Mouse (Mus musculus): ENCODE data around the gene Galntl6. TPM values are rescaled to one million over a fixed set of nuclear protein-coding genes. Genes with fewer than 3 reads are reported as not detected.

The Galntl6 gene
- total RNA-seq, 1 experiment = 0.09 TPM

- no peak overlapping the region for H3K9ac ChIP-seq (ENCODE audit: insufficient read depth, low read depth, low read length, poor library complexity, severe bottlenecking)
- TF ChIP-seq ZNF384 (IDR thresholded peaks at IDR 0.05; ENCODE audit: low read depth, low read length) (no peak), MAFK (IDR thresholded peaks at IDR 0.05; ENCODE audit: insufficient read depth, low read depth, low read length) (no peak), CHD2 (IDR thresholded peaks at IDR 0.05; ENCODE audit: low read depth, low read length) (no peak), HCFC1 (IDR thresholded peaks at IDR 0.05; ENCODE audit: borderline replicate concordance, insufficient read depth, low read length) (no peak), ZC3H11A (IDR thresholded peaks at IDR 0.05; ENCODE audit: borderline replicate concordance, low read depth, low read length) (no peak)
- no peaks in the 10 kb centered on the region for H3K4me1 ChIP-seq (ENCODE audit: control insufficient read depth in 2 of 2, insufficient read depth in 2 of 2, low read length in 2 of 2, poor library complexity in 1 of 2)
- H3K4me3 ChIP-seq (ENCODE audit: insufficient read depth in 1 of 2, low read depth in 1 of 2, low read length in 2 of 2, poor library complexity in 1 of 2, severe bottlenecking in 1 of 2) = no peak overlapping the region
- H3K9me3 ChIP-seq (ENCODE audit: control insufficient read depth, insufficient read depth, low read depth, low read length) = no peaks in the 10 kb centered on the region
- in situ Hi-C loops (cut with MboI; ENCODE audit: low sequenced_read_pairs in 2 of 2, unreplicated experiment in 2 of 2) = no loop called here
- no peaks in the 10 kb centered on the region for H3K36me3 ChIP-seq (ENCODE audit: control insufficient read depth, insufficient read depth, low read length, poor library complexity, severe bottlenecking)
- DNase-seq (ENCODE audit: low read depth, low spot score) = no peak
- H3K27ac ChIP-seq (ENCODE audit: insufficient read depth, low read depth, low read length, poor library complexity, severe bottlenecking) = no peak overlapping the region
These were observed 971.3 kb downstream of the Galntl6 start for GRCm38 (mm10) chr8:57941113-57941512.

DNA sequence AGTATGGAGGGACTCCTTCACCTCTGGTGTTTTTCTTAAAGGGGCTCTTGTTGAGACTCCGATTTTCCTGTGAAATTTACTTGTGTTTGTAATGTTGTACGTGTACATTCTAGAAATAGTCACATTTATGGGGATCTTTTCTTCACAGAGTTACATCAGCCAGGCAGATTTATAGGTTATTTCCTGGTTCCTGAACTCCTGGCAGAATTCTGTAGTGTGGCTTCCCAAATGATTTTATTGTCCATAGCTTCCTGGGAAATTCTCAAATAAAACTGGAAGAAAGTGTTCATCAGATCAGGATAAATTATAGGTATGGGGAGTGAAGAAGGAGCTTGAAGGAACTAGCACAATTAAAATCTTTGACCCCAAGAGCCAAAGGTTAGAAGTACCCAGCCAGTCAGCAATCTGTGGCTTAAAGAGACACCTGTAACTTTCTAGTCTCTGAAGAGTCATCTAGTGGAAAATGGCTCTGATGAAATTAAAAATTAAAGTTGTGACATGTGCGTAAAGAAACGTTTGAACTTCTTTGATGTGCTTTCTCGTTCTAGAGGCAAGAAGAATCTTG lies 972.5 kb downstream of the Galntl6 start:
- no peaks in the 10 kb centered on the region for H3K9me3 ChIP-seq (ENCODE audit: control insufficient read depth, insufficient read depth, low read depth, low read length)
- H3K36me3 ChIP-seq (ENCODE audit: control insufficient read depth, insufficient read depth, low read length, poor library complexity, severe bottlenecking) = no peaks in the 10 kb centered on the region
- no peak overlapping the region for H3K27ac ChIP-seq (ENCODE audit: insufficient read depth, low read depth, low read length, poor library complexity, severe bottlenecking)
- no peaks in the 10 kb centered on the region for H3K4me1 ChIP-seq (ENCODE audit: control insufficient read depth in 2 of 2, insufficient read depth in 2 of 2, low read length in 2 of 2, poor library complexity in 1 of 2)
- DNase-seq (ENCODE audit: low read depth, low spot score) = no peak
- in situ Hi-C loops (cut with MboI; ENCODE audit: low sequenced_read_pairs in 2 of 2, unreplicated experiment in 2 of 2) = no loop called here
- H3K4me3 ChIP-seq (ENCODE audit: insufficient read depth in 1 of 2, low read depth in 1 of 2, low read length in 2 of 2, poor library complexity in 1 of 2, severe bottlenecking in 1 of 2) = no peak overlapping the region
- no peak overlapping the region for H3K9ac ChIP-seq (ENCODE audit: insufficient read depth, low read depth, low read length, poor library complexity, severe bottlenecking)
- no peak for TF ChIP-seq ZC3H11A (IDR thresholded peaks at IDR 0.05; ENCODE audit: borderline replicate concordance, low read depth, low read length)
- TF ChIP-seq HCFC1 (IDR thresholded peaks at IDR 0.05; ENCODE audit: borderline replicate concordance, insufficient read depth, low read length) = no peak
- no peak for TF ChIP-seq ZNF384 (IDR thresholded peaks at IDR 0.05; ENCODE audit: low read depth, low read length)
- TF ChIP-seq CHD2 (IDR thresholded peaks at IDR 0.05; ENCODE audit: low read depth, low read length) = no peak
- no peak for TF ChIP-seq MAFK (IDR thresholded peaks at IDR 0.05; ENCODE audit: insufficient read depth, low read depth, low read length)

- Histone ChIP-seq H3K36me3 (ENCODE audit: control insufficient read depth, insufficient read depth, low read length, poor library complexity, severe bottlenecking) (no peaks in the 10 kb centered on the region), H3K9ac (ENCODE audit: insufficient read depth, low read depth, low read length, poor library complexity, severe bottlenecking) (no peak overlapping the region), H3K27ac (ENCODE audit: insufficient read depth, low read depth, low read length, poor library complexity, severe bottlenecking) (no peak overlapping the region), H3K4me3 (ENCODE audit: insufficient read depth in 1 of 2, low read depth in 1 of 2, low read length in 2 of 2, poor library complexity in 1 of 2, severe bottlenecking in 1 of 2) (no peak overlapping the region), H3K9me3 (ENCODE audit: control insufficient read depth, insufficient read depth, low read depth, low read length) (no peaks in the 10 kb centered on the region), H3K4me1 (ENCODE audit: control insufficient read depth in 2 of 2, insufficient read depth in 2 of 2, low read length in 2 of 2, poor library complexity in 1 of 2) (no peaks in the 10 kb centered on the region)
- in situ Hi-C loops (cut with MboI; ENCODE audit: low sequenced_read_pairs in 2 of 2, unreplicated experiment in 2 of 2) = no loop called here
- TF ChIP-seq ZC3H11A (IDR thresholded peaks at IDR 0.05; ENCODE audit: borderline replicate concordance, low read depth, low read length) = peak; percentile 57
- TF ChIP-seq HCFC1 (IDR thresholded peaks at IDR 0.05; ENCODE audit: borderline replicate concordance, insufficient read depth, low read length) = no peak
- TF ChIP-seq CHD2 (IDR thresholded peaks at IDR 0.05; ENCODE audit: low read depth, low read length) = no peak
- no peak for TF ChIP-seq ZNF384 (IDR thresholded peaks at IDR 0.05; ENCODE audit: low read depth, low read length)
- TF ChIP-seq MAFK (IDR thresholded peaks at IDR 0.05; ENCODE audit: insufficient read depth, low read depth, low read length) = no peak
- DNase-seq (ENCODE audit: low read depth, low spot score) = peak; percentile 31
These were observed 973.1 kb downstream of the Galntl6 start for GRCm38 (mm10) chr8:57939177-57939855.

GRCm38 (mm10) chr8:57927074-57927473 lies 985.4 kb downstream of the Galntl6 start:
- Histone ChIP-seq H3K36me3 (ENCODE audit: control insufficient read depth, insufficient read depth, low read length, poor library complexity, severe bottlenecking) (no peaks in the 10 kb centered on the region), H3K4me3 (ENCODE audit: insufficient read depth in 1 of 2, low read depth in 1 of 2, low read length in 2 of 2, poor library complexity in 1 of 2, severe bottlenecking in 1 of 2) (no peak overlapping the region), H3K4me1 (ENCODE audit: control insufficient read depth in 2 of 2, insufficient read depth in 2 of 2, low read length in 2 of 2, poor library complexity in 1 of 2) (no peaks in the 10 kb centered on the region), H3K9me3 (ENCODE audit: control insufficient read depth, insufficient read depth, low read depth, low read length) (no peaks in the 10 kb centered on the region), H3K27ac (ENCODE audit: insufficient read depth, low read depth, low read length, poor library complexity, severe bottlenecking) (no peak overlapping the region), H3K9ac (ENCODE audit: insufficient read depth, low read depth, low read length, poor library complexity, severe bottlenecking) (no peak overlapping the region)
- no peak for DNase-seq (ENCODE audit: low read depth, low spot score)
- in situ Hi-C loops (cut with MboI; ENCODE audit: low sequenced_read_pairs in 2 of 2, unreplicated experiment in 2 of 2) = no loop called here
- no peak for TF ChIP-seq MAFK (IDR thresholded peaks at IDR 0.05; ENCODE audit: insufficient read depth, low read depth, low read length)
- TF ChIP-seq ZC3H11A (IDR thresholded peaks at IDR 0.05; ENCODE audit: borderline replicate concordance, low read depth, low read length) = no peak
- no peak for TF ChIP-seq HCFC1 (IDR thresholded peaks at IDR 0.05; ENCODE audit: borderline replicate concordance, insufficient read depth, low read length)
- no peak for TF ChIP-seq CHD2 (IDR thresholded peaks at IDR 0.05; ENCODE audit: low read depth, low read length)
- TF ChIP-seq ZNF384 (IDR thresholded peaks at IDR 0.05; ENCODE audit: low read depth, low read length) = no peak

All from ES-E14 (cell line).